Mouse (Mus musculus): ENCODE results near the gene Ptgfrn. TPM values are rescaled to one million over a fixed set of nuclear protein-coding genes. Genes with fewer than 3 reads are reported as not detected.

Ptgfrn gene
- polyA plus RNA-seq, 1 experiment from 2014 or later: 3.4 TPM

GRCm38 (mm10) chr3:101141864-101142263 lies 31.8 kb upstream of the Ptgfrn start:
- Histone ChIP-seq H3K27ac (ENCODE audit: low read length) (0 out of 2 replicates have a peak overlapping the region, but pooled peaks have one; percentile 5), H3K4me2 (ENCODE audit: low read length) (no peak overlapping the region), H3K9ac (replicated peaks; ENCODE audit: low read depth, low read length) (no peak overlapping the region), H3K4me3 (replicated peaks; ENCODE audit: low read length) (no peak overlapping the region), H3K36me3 (ENCODE audit: control insufficient read depth, insufficient read depth) (no peaks in the 10 kb centered on the region), H3K4me1 (replicated peaks; ENCODE audit: control insufficient read depth, insufficient read depth, low read length) (peaks cover 24% of the 10 kb centered on the region), H3K27me3 (replicated peaks; ENCODE audit: control insufficient read depth, insufficient read depth, low read length) (no peaks in the 10 kb centered on the region), H3K9me3 (ENCODE audit: control insufficient read depth, low read length) (no peaks in the 10 kb centered on the region)
- no peak for ATAC-seq
- 76% methylated on average over 8 of the region's 8 CpGs for WGBS

DNA sequence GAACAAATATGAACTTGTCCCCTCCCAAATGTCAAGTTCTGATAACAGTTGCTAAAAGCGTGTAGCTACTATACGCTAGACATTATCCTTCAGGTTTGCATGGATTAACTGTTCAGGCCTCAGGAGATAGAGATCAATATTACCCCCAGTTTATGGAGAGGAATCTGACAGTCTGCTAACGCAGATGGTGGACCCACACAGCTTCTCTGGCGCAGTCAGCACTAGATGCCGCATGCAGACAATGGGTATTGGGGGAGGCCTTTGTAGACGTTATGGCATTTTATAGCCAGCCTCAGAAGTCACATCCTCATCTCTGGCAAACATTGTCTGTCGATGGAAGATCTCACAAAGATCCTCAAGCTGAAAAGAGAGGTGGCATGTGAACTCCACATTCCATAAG lies 29.9 kb upstream of the Ptgfrn start:
- 90% methylated on average over 7 of the region's 7 CpGs for WGBS
- no peak for ATAC-seq
- H3K4me2 ChIP-seq (ENCODE audit: low read length): no peak overlapping the region
- H3K27ac ChIP-seq (ENCODE audit: low read length): no peak overlapping the region
- peaks cover 8% of the 10 kb centered on the region for H3K4me1 ChIP-seq (replicated peaks; ENCODE audit: control insufficient read depth, insufficient read depth, low read length)
- H3K27me3 ChIP-seq (replicated peaks; ENCODE audit: control insufficient read depth, insufficient read depth, low read length): no peaks in the 10 kb centered on the region
- H3K9ac ChIP-seq (replicated peaks; ENCODE audit: low read depth, low read length): no peak overlapping the region
- H3K4me3 ChIP-seq (replicated peaks; ENCODE audit: low read length): no peak overlapping the region
- H3K9me3 ChIP-seq (ENCODE audit: control insufficient read depth, low read length): no peaks in the 10 kb centered on the region
- H3K36me3 ChIP-seq (ENCODE audit: control insufficient read depth, insufficient read depth): no peaks in the 10 kb centered on the region

DNA sequence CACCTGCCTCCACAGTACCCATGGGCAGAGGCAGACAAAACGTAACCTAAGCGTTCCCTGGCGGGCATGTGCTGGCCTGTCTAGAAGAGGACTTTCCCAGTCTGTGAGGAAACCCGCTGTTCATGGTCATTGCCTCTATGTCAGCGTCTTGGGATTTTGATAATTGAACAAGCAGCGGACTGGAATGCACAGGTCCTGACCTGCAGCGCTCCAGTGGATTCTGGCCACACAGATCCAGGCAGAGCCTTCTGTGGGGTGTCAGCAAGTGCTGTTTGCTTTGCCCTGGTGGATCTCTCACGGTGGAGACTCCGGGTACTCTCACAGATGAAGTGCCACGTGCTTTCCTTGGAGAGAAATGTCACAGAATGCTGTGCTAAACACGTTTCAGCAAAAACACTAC lies 26.4 kb upstream of the Ptgfrn start:
- no peak for ATAC-seq
- Histone ChIP-seq H3K4me1 (replicated peaks; ENCODE audit: control insufficient read depth, insufficient read depth, low read length) (no peaks in the 10 kb centered on the region), H3K9ac (replicated peaks; ENCODE audit: low read depth, low read length) (no peak overlapping the region), H3K27ac (ENCODE audit: low read length) (no peak overlapping the region), H3K9me3 (ENCODE audit: control insufficient read depth, low read length) (no peaks in the 10 kb centered on the region), H3K36me3 (ENCODE audit: control insufficient read depth, insufficient read depth) (no peaks in the 10 kb centered on the region), H3K4me2 (ENCODE audit: low read length) (no peak overlapping the region), H3K27me3 (replicated peaks; ENCODE audit: control insufficient read depth, insufficient read depth, low read length) (no peaks in the 10 kb centered on the region), H3K4me3 (replicated peaks; ENCODE audit: low read length) (no peak overlapping the region)
- WGBS: 61% methylated on average over 11 of the region's 11 CpGs

DNA sequence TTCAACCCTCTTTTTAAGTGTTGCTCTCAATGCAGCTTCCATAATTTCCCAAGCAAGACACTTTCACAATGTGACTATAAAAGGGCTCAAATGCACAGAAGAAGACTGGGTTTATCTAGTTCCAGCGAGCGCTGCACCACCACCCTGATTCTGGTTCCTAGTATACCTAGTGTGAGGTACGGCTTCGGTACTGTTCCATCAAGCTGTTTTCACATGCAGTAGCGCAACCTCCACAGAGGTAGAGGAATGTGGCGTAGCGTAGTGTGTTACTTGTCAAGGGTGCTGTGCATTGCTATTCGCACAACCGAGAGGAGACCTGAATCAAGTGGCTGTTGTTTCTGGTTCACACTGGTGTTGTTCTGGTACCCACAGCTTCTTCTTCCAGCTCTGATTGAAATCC lies 24.8 kb upstream of the Ptgfrn start:
- Histone ChIP-seq H3K9ac (replicated peaks; ENCODE audit: low read depth, low read length) (no peak overlapping the region), H3K27me3 (replicated peaks; ENCODE audit: control insufficient read depth, insufficient read depth, low read length) (no peaks in the 10 kb centered on the region), H3K4me1 (replicated peaks; ENCODE audit: control insufficient read depth, insufficient read depth, low read length) (no peaks in the 10 kb centered on the region), H3K4me2 (ENCODE audit: low read length) (no peak overlapping the region), H3K27ac (ENCODE audit: low read length) (no peak overlapping the region), H3K4me3 (replicated peaks; ENCODE audit: low read length) (no peak overlapping the region), H3K9me3 (ENCODE audit: control insufficient read depth, low read length) (no peaks in the 10 kb centered on the region), H3K36me3 (ENCODE audit: control insufficient read depth, insufficient read depth) (no peaks in the 10 kb centered on the region)
- ATAC-seq: no peak
- 96% methylated on average over 9 of the region's 9 CpGs for WGBS

GRCm38 (mm10) chr3:101132981-101133380 lies 22.9 kb upstream of the Ptgfrn start:
- Histone ChIP-seq H3K36me3 (ENCODE audit: control insufficient read depth, insufficient read depth) (no peaks in the 10 kb centered on the region), H3K4me2 (ENCODE audit: low read length) (no peak overlapping the region), H3K27me3 (replicated peaks; ENCODE audit: control insufficient read depth, insufficient read depth, low read length) (no peaks in the 10 kb centered on the region), H3K27ac (ENCODE audit: low read length) (no peak overlapping the region), H3K4me3 (replicated peaks; ENCODE audit: low read length) (no peak overlapping the region), H3K9me3 (ENCODE audit: control insufficient read depth, low read length) (no peaks in the 10 kb centered on the region), H3K9ac (replicated peaks; ENCODE audit: low read depth, low read length) (no peak overlapping the region), H3K4me1 (replicated peaks; ENCODE audit: control insufficient read depth, insufficient read depth, low read length) (no peaks in the 10 kb centered on the region)
- no peak for ATAC-seq
- WGBS: 97% methylated on average over 6 of the region's 6 CpGs

DNA sequence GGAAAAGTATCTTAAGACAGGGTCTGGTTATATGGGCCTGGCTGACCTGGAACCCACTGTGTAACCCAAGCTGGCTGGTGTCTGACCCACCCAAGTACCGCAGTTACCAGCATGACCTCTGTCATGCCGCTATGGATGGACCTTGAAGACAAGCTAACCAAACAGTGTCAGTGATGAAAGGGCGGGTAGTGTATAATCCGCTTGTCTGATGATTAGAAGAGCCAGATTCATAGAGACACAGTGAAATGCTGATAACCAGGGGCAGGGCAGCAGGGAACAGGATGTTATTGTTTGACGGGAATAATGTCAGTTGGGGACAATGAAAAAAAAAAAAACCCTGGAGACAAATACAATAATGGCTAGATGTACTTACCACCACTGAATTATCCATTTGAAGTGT lies 21.7 kb upstream of the Ptgfrn start:
- Histone ChIP-seq H3K36me3 (ENCODE audit: control insufficient read depth, insufficient read depth) (no peaks in the 10 kb centered on the region), H3K27ac (ENCODE audit: low read length) (no peak overlapping the region), H3K4me2 (ENCODE audit: low read length) (no peak overlapping the region), H3K9ac (replicated peaks; ENCODE audit: low read depth, low read length) (no peak overlapping the region), H3K9me3 (ENCODE audit: control insufficient read depth, low read length) (no peaks in the 10 kb centered on the region), H3K4me3 (replicated peaks; ENCODE audit: low read length) (no peak overlapping the region), H3K4me1 (replicated peaks; ENCODE audit: control insufficient read depth, insufficient read depth, low read length) (no peaks in the 10 kb centered on the region), H3K27me3 (replicated peaks; ENCODE audit: control insufficient read depth, insufficient read depth, low read length) (no peaks in the 10 kb centered on the region)
- ATAC-seq: no peak
- WGBS: 92% methylated on average over 5 of the region's 5 CpGs

- no peak overlapping the region for H3K27ac ChIP-seq (ENCODE audit: low read length)
- WGBS: 5% methylated on average over 11 of the region's 11 CpGs
These were observed 20.4 kb upstream of the Ptgfrn start for GRCm38 (mm10) chr3:101130526-101130925.

DNA sequence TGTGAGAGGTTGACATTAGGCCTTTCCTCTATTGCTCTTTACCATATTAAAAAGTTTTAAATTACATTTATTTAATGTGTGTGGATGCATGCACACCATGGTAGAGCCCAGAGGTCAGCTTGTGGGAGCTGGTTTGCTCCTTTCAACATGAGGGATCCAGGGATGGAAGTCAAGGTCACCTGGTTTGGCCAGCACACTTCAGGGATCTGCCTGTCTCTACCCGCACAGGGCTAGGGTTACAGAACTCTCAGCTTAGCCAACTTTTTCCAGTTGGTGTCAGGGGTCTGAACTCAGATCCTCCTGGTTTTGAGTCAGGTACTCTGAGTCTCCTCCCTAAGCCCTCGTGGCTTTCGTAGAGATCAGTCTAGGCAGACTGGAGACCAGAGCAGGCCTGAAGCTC lies 19.5 kb upstream of the Ptgfrn start:
- Histone ChIP-seq H3K4me3 (replicated peaks; ENCODE audit: low read length) (no peak overlapping the region), H3K27me3 (replicated peaks; ENCODE audit: control insufficient read depth, insufficient read depth, low read length) (no peaks in the 10 kb centered on the region), H3K9ac (replicated peaks; ENCODE audit: low read depth, low read length) (no peak overlapping the region), H3K4me1 (replicated peaks; ENCODE audit: control insufficient read depth, insufficient read depth, low read length) (no peaks in the 10 kb centered on the region), H3K4me2 (ENCODE audit: low read length) (no peak overlapping the region), H3K36me3 (ENCODE audit: control insufficient read depth, insufficient read depth) (no peaks in the 10 kb centered on the region), H3K9me3 (ENCODE audit: control insufficient read depth, low read length) (no peaks in the 10 kb centered on the region), H3K27ac (ENCODE audit: low read length) (no peak overlapping the region)
- ATAC-seq: no peak
- WGBS: 86% methylated on average over 3 of the region's 3 CpGs

More at GRCm38 (mm10) chr3:101130526-101130925, 20.4 kb upstream of the Ptgfrn start:
- Histone ChIP-seq H3K36me3 (ENCODE audit: control insufficient read depth, insufficient read depth) (no peaks in the 10 kb centered on the region), H3K27me3 (replicated peaks; ENCODE audit: control insufficient read depth, insufficient read depth, low read length) (no peaks in the 10 kb centered on the region), H3K9ac (replicated peaks; ENCODE audit: low read depth, low read length) (no peak overlapping the region), H3K4me3 (replicated peaks; ENCODE audit: low read length) (no peak overlapping the region), H3K4me2 (ENCODE audit: low read length) (no peak overlapping the region), H3K9me3 (ENCODE audit: control insufficient read depth, low read length) (no peaks in the 10 kb centered on the region), H3K4me1 (replicated peaks; ENCODE audit: control insufficient read depth, insufficient read depth, low read length) (no peaks in the 10 kb centered on the region)
- ATAC-seq: no peak

DNA sequence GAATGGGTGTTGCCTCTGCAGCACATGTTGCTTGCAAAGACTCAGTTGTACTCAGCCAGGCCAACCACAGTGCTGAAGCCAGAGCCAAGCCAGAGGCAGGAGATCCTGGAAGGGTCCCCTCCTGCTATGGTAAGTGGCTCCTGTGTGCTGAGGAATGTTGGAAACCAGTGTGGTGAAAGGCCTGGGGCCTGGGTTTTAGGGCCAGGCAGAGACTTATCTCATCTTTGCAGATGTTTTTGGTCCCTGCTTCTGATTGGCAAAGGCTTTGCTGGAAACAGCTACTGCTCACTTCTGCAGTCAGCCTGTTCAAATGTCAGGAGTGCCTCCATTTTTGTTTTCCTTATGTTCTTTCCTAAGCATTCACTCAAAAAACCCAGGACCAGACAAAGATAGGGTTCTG lies 19.0 kb upstream of the Ptgfrn start:
- Histone ChIP-seq H3K9me3 (ENCODE audit: control insufficient read depth, low read length) (no peaks in the 10 kb centered on the region), H3K4me1 (replicated peaks; ENCODE audit: control insufficient read depth, insufficient read depth, low read length) (no peaks in the 10 kb centered on the region), H3K4me2 (ENCODE audit: low read length) (no peak overlapping the region), H3K27ac (ENCODE audit: low read length) (no peak overlapping the region), H3K27me3 (replicated peaks; ENCODE audit: control insufficient read depth, insufficient read depth, low read length) (no peaks in the 10 kb centered on the region), H3K9ac (replicated peaks; ENCODE audit: low read depth, low read length) (no peak overlapping the region), H3K36me3 (ENCODE audit: control insufficient read depth, insufficient read depth) (no peaks in the 10 kb centered on the region), H3K4me3 (replicated peaks; ENCODE audit: low read length) (no peak overlapping the region)
- no peak for ATAC-seq

GRCm38 (mm10) chr3:101127766-101128165 lies 17.7 kb upstream of the Ptgfrn start:
- ATAC-seq: no peak
- no peaks in the 10 kb centered on the region for H3K27me3 ChIP-seq (replicated peaks; ENCODE audit: control insufficient read depth, insufficient read depth, low read length)
- H3K4me1 ChIP-seq (replicated peaks; ENCODE audit: control insufficient read depth, insufficient read depth, low read length): no peaks in the 10 kb centered on the region
- H3K4me2 ChIP-seq (ENCODE audit: low read length): no peak overlapping the region
- no peak overlapping the region for H3K4me3 ChIP-seq (replicated peaks; ENCODE audit: low read length)
- no peak overlapping the region for H3K9ac ChIP-seq (replicated peaks; ENCODE audit: low read depth, low read length)
- H3K36me3 ChIP-seq (ENCODE audit: control insufficient read depth, insufficient read depth): no peaks in the 10 kb centered on the region
- WGBS: 86% methylated on average over 2 of the region's 2 CpGs
- no peaks in the 10 kb centered on the region for H3K9me3 ChIP-seq (ENCODE audit: control insufficient read depth, low read length)
- H3K27ac ChIP-seq (ENCODE audit: low read length): no peak overlapping the region

Measured in forebrain, embryonic 16.5 days (tissue).